Mouse (Mus musculus) G1E (cell line): Measurements from ENCODE around the gene Esp4.

ENCODE experiments used
- CTCF ChIP-seq: IDR thresholded peaks from 2 replicates; pipeline ENCODE4 v1.5.1; 2012; ENCODE audit warnings: low read depth, low read length, inconsistent platforms, mixed read lengths
- GATA1 ChIP-seq: IDR thresholded peaks from 2 replicates; pipeline ENCODE4 v1.6.1; 2012; ENCODE audit warnings: borderline replicate concordance, low read length, inconsistent platforms, mixed read lengths
- GATA2 ChIP-seq: IDR thresholded peaks from 2 replicates; pipeline ENCODE4 v1.6.1; 2012; ENCODE audit warnings: low read depth, low read length, inconsistent platforms, borderline replicate concordance
- POLR2AphosphoS5 ChIP-seq: IDR thresholded peaks from 2 replicates; pipeline ENCODE4 v1.6.1; 2012; ENCODE audit warnings: low read depth, low read length, inconsistent platforms; ENCODE audit not compliant: insufficient replicate concordance

GRCm38 (mm10) chr17:40561207-40561606, 37.2 kb upstream of the Esp4 start, which contains the start of gene Esp6:
- TF ChIP-seq CTCF (no peak), POLR2AphosphoS5 (no peak), GATA2 (no peak), GATA1 (no peak)
